In genomic region chr19:36511305-36511704, GRCm38 (mm10) we compare ENCODE assay signal across 14 mouse cellular contexts.
"Had no signal": no experiment of that assay in that cellular context is flagged by ENCODE, and none has a peak within 500 bp of the region (broad histone marks: within the 10 kb centered on the region; RNA-seq: fewer than 3 reads in every experiment).

No protein-coding gene starts in this region.

- H3K4me1 ChIP-seq: kidney, embryonic 15.5 days; limb, embryonic 15.5 days; midbrain, embryonic 13.5 days; neural tube, embryonic 15.5 days had no signal

- H3K27ac ChIP-seq: kidney, embryonic 15.5 days; limb, embryonic 15.5 days; macrophage; midbrain, embryonic 13.5 days; neural tube, embryonic 15.5 days; stomach, postnatal 0 days had no signal

- H3K4me3 ChIP-seq: kidney, embryonic 15.5 days; limb, embryonic 15.5 days; midbrain, embryonic 13.5 days; neural tube, embryonic 15.5 days had no signal

- ATAC-seq: intestine, embryonic 16.5 days; midbrain, embryonic 13.5 days had no signal

- DNase-seq: kidney, adult 2 months; kidney, postnatal 14 days; left cerebral cortex, postnatal 4 days; lung, embryonic 14.5 days; lung, postnatal 10 days; right cerebral cortex, adult 18-20 months; thymus, postnatal 4 days had no signal

- H3K36me3 ChIP-seq: kidney, embryonic 15.5 days; limb, embryonic 15.5 days; midbrain, embryonic 13.5 days; neural tube, embryonic 15.5 days had no signal

- H3K9ac ChIP-seq: kidney, embryonic 15.5 days; limb, embryonic 15.5 days; lung, embryonic 14.5 days; midbrain, embryonic 13.5 days; neural tube, embryonic 15.5 days had no signal

- H3K9me3 ChIP-seq: kidney, embryonic 15.5 days; limb, embryonic 15.5 days; midbrain, embryonic 13.5 days; neural tube, embryonic 15.5 days had no signal

- H3K27me3 ChIP-seq: kidney, embryonic 15.5 days; limb, embryonic 15.5 days; midbrain, embryonic 13.5 days; neural tube, embryonic 15.5 days had no signal

- H3K4me2 ChIP-seq: kidney, embryonic 15.5 days; limb, embryonic 15.5 days; lung, embryonic 14.5 days; midbrain, embryonic 13.5 days; neural tube, embryonic 15.5 days had no signal
